Mouse (Mus musculus): ENCODE results near the gene Tgfbr3.

DNA sequence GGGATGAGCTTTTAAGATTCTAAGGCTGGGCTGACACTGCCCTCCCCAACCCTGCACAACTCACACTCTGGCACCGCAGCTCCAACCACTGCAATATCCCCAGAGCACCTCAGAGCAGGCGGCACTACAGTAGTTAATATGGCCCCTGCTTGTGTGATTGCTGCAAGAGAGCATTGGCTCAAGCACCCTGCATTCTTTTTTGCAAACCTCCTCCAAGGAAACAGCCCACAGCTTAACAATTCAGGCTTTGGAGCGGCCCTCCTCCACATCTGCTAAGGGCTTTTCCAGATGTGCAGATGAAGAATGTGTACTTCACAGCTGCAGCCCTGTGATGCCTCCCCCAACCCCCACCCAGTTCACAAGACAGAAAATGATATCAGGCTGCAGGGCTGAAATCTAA lies 138.1 kb downstream of the Tgfbr3 start:
- TF ChIP-seq CTCF (IDR thresholded peaks at IDR 0.05; ENCODE audit: extremely low read depth, insufficient read depth, low read length), result no peak
- no peak for TF ChIP-seq POLR2A (IDR thresholded peaks at IDR 0.05; ENCODE audit: extremely low read depth, insufficient read depth, low read length)
